Mouse (Mus musculus) CD4-positive, CD25-positive, alpha-beta regulatory T cell, adult 4 months (primary cell): ENCODE results near the gene Prim1. TPM values are rescaled to one million over a fixed set of nuclear protein-coding genes. Genes with fewer than 3 reads are reported as not detected.

Experiments used
- polyA plus RNA-seq, 2 experiments: library from polyadenylated mRNA; unstranded; fragments of 100-300 nt; shearing (Covaris generic); gene quantifications; one replicate each; pipeline ENCODE4 v1.2.1; 2017

The Prim1 gene
- polyA plus RNA-seq, 2 experiments from 2014 or later: 18.9 to 20.2 TPM

Other genes with a start within 250 kb of the Prim1 start
- gene Rdh9, start 238.8 kb upstream of the Prim1 start, polyA plus RNA-seq: 1 to 10 TPM in 1 of 2 experiments, not detected in 1; 1.5 TPM
- not detected for gene Rdh16, start 214.0 kb upstream of the Prim1 start, polyA plus RNA-seq
- gene Rdh19, start 165.2 kb upstream of the Prim1 start, polyA plus RNA-seq: not detected
- not detected for gene Rdh16f2, start 148.7 kb upstream of the Prim1 start, polyA plus RNA-seq
- not detected for gene Rdh7, start 126.4 kb upstream of the Prim1 start, polyA plus RNA-seq
- not detected for gene Sdr9c7, start 116.7 kb upstream of the Prim1 start, polyA plus RNA-seq
- not detected for gene Hsd17b6, start 7.6 kb upstream of the Prim1 start, polyA plus RNA-seq
- 100 to 1,000 TPM; 957 to 1,000 TPM for gene Naca, start 20.4 kb downstream of the Prim1 start, polyA plus RNA-seq
- 100 to 1,000 TPM; 234 to 353 TPM for gene Ptges3, start 43.8 kb downstream of the Prim1 start, polyA plus RNA-seq
- gene Atp5b, start 68.1 kb downstream of the Prim1 start, polyA plus RNA-seq: 100 to 1,000 TPM; 455 to 512 TPM
- 10 to 100 TPM; 50.9 to 75.4 TPM for gene Baz2a, start 76.4 kb downstream of the Prim1 start, polyA plus RNA-seq
- 10 to 100 TPM; 24.9 to 31.7 TPM for gene Rbms2, start 165.1 kb downstream of the Prim1 start, polyA plus RNA-seq
- gene Gls2, start 179.3 kb downstream of the Prim1 start, polyA plus RNA-seq: under 1 TPM in 1 of 2 experiments, not detected in 1; 0.32 TPM
- 10 to 100 TPM; 12.2 to 19.6 TPM for gene Spryd4, start 196.6 kb downstream of the Prim1 start, polyA plus RNA-seq
- gene Mip, start 210.7 kb downstream of the Prim1 start, polyA plus RNA-seq: not detected
- gene Timeless, start 216.9 kb downstream of the Prim1 start, polyA plus RNA-seq: 10 to 100 TPM; 28.0 to 42.5 TPM
- not detected for gene Apon, start 238.9 kb downstream of the Prim1 start, polyA plus RNA-seq